Mouse (Mus musculus) heart, embryonic 13.5 days (tissue): ENCODE data around the gene Ggt5. TPM values are rescaled to one million over a fixed set of nuclear protein-coding genes. Genes with fewer than 3 reads are reported as not detected.

Experiments used
- ATAC-seq: fragments of 200-750 bp; cut with Nextera tagmentation; 2 replicates; pipeline ENCODE4 v1.8.0; 2017; ENCODE audit warnings: moderate TSS enrichment; ENCODE audit not compliant: insufficient number of reproducible peaks, low FRiP score, low TSS enrichment; ENCODE audit errors: extremely low read depth
- H3K27ac ChIP-seq: fragments of 300-500 bp; sonication (generic); replicated peaks from 2 replicates; pipeline ENCODE4 v1.5.1; 2015; ENCODE audit warnings: moderate library complexity, mild to moderate bottlenecking, inconsistent platforms
- H3K27me3 ChIP-seq: fragments of 300-500 bp; sonication (generic); replicated peaks from 2 replicates; pipeline ENCODE4 v1.6.1; 2015; ENCODE audit warnings: mild to moderate bottlenecking, inconsistent platforms
- H3K36me3 ChIP-seq: fragments of 300-500 bp; sonication (generic); 2 replicates; pipeline ENCODE4 v1.6.1; 2015; ENCODE audit warnings: mild to moderate bottlenecking, inconsistent platforms
- H3K4me1 ChIP-seq: fragments of 300-500 bp; sonication (generic); 2 replicates; pipeline ENCODE4 v1.6.1; 2015; ENCODE audit warnings: inconsistent platforms
- H3K4me2 ChIP-seq: fragments of 300-500 bp; sonication (generic); 2 replicates; pipeline ENCODE4 v1.6.1; 2015; ENCODE audit warnings: inconsistent platforms, mild to moderate bottlenecking, moderate library complexity
- H3K4me3 ChIP-seq: fragments of 300-500 bp; sonication (generic); 2 replicates; pipeline ENCODE4 v1.5.1; 2015; ENCODE audit warnings: moderate library complexity, mild to moderate bottlenecking, inconsistent platforms
- H3K9ac ChIP-seq: fragments of 300-500 bp; sonication (generic); 2 replicates; pipeline ENCODE4 v1.6.1; 2015; ENCODE audit warnings: inconsistent platforms, mild to moderate bottlenecking, moderate library complexity
- H3K9me3 ChIP-seq: fragments of 300-500 bp; sonication (generic); 2 replicates; pipeline ENCODE4 v1.6.1; 2016; ENCODE audit warnings: inconsistent platforms
- WGBS: fragments of 180-500 bp; shearing (Covaris S2); methylation state at CpG from one replicate; pipeline ENCODE4 v1.1.7; 2015; ENCODE audit warnings: mixed read lengths; 5-methylcytosine and 5-hydroxymethylcytosine counted together
- polyA plus RNA-seq: library from polyadenylated mRNA; unstranded; fragments of >200 nt; fragmentation: Nextera tagmentation; extraction: Ambion mirVana; gene quantifications from 2 replicates; pipeline ENCODE4 v1.2.1, GENCODE M21; 2015

Ggt5 gene
- polyA plus RNA-seq, 1 experiment from 2014 or later, result 7.1 TPM

- Histone ChIP-seq H3K4me1 (peaks cover 3% of the 10 kb centered on the region; the same call in 1 of the 2 replicates), H3K36me3 (no peaks in the 10 kb centered on the region), H3K9ac (no peak overlapping the region), H3K9me3 (0 out of 2 replicates have a peak, but pooled peaks cover 4% of the 10 kb centered on the region), H3K4me3 (no peak overlapping the region), H3K4me2 (no peak overlapping the region), H3K27ac (no peak overlapping the region), H3K27me3 (no peaks in the 10 kb centered on the region)
- 47% methylated on average over 6 of the region's 6 CpGs for WGBS
- no peak for ATAC-seq
These were observed 36.8 kb downstream of the Ggt5 start for GRCm38 (mm10) chr10:75625920-75626319.

GRCm38 (mm10) chr10:75626991-75627390, 37.9 kb downstream of the Ggt5 start:
- H3K4me1 ChIP-seq, result peaks cover 3% of the 10 kb centered on the region; the same call in 1 of the 2 replicates
- no peak overlapping the region for H3K27ac ChIP-seq
- no peaks in the 10 kb centered on the region for H3K27me3 ChIP-seq
- 60% methylated on average over 3 of the region's 3 CpGs for WGBS
- ATAC-seq, result no peak
- H3K4me2 ChIP-seq, result no peak overlapping the region
- no peaks in the 10 kb centered on the region for H3K36me3 ChIP-seq
- no peak overlapping the region for H3K4me3 ChIP-seq
- no peak overlapping the region for H3K9ac ChIP-seq
- H3K9me3 ChIP-seq, result 0 out of 2 replicates have a peak, but pooled peaks cover 2% of the 10 kb centered on the region

- H3K4me2 ChIP-seq, result no peak overlapping the region
- no peaks in the 10 kb centered on the region for H3K9me3 ChIP-seq
- WGBS, result 78% methylated on average over 3 of the region's 3 CpGs
- H3K27me3 ChIP-seq, result no peaks in the 10 kb centered on the region
- H3K27ac ChIP-seq, result no peak overlapping the region
- no peak overlapping the region for H3K9ac ChIP-seq
- peaks cover 7% of the 10 kb centered on the region; the same call in 1 of the 2 replicates for H3K4me1 ChIP-seq
- H3K4me3 ChIP-seq, result no peak overlapping the region
- H3K36me3 ChIP-seq, result no peaks in the 10 kb centered on the region
- ATAC-seq, result no peak
These were observed 38.4 kb downstream of the Ggt5 start for GRCm38 (mm10) chr10:75627490-75627889.

DNA sequence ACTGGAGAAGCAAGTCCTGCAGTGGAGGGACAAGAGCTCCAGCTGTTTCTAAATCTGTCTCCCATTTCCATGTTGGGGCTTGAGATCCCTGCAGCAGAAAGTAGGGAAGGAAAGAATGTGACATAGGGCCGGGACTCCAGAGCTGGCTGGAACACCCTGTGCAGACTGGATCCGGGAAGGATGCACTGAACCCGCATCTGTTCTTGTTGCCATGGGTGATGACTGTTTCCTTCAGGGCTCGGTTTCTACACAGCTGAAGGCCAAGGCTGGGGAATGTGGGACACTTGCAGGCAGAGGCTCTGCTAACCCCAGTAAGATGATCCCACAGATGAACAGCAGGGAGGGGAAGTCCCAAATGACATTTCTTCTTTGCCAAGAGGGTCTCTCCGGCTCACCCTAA, 43.5 kb downstream of the Ggt5 start:
- 38% methylated on average over 5 of the region's 5 CpGs for WGBS
- ATAC-seq, result no peak

GRCm38 (mm10) chr10:75633048-75633447, 43.9 kb downstream of the Ggt5 start:
- Histone ChIP-seq H3K4me1 (0 out of 2 replicates have a peak, but pooled peaks cover 12% of the 10 kb centered on the region), H3K27me3 (no peaks in the 10 kb centered on the region), H3K4me2 (no peak overlapping the region), H3K9me3 (no peaks in the 10 kb centered on the region), H3K9ac (no peak overlapping the region), H3K36me3 (no peaks in the 10 kb centered on the region), H3K27ac (no peak overlapping the region), H3K4me3 (no peak overlapping the region)
- ATAC-seq, result no peak
- 77% methylated on average over 5 of the region's 5 CpGs for WGBS

More for the DNA sequence above, 43.5 kb downstream of the Ggt5 start:
- Histone ChIP-seq H3K4me2 (no peak overlapping the region), H3K4me1 (0 out of 2 replicates have a peak, but pooled peaks cover 12% of the 10 kb centered on the region), H3K27me3 (no peaks in the 10 kb centered on the region), H3K9ac (no peak overlapping the region), H3K9me3 (no peaks in the 10 kb centered on the region), H3K27ac (no peak overlapping the region), H3K4me3 (no peak overlapping the region), H3K36me3 (no peaks in the 10 kb centered on the region)

- H3K4me3 ChIP-seq, result no peak overlapping the region
- 81% methylated on average over 11 of the region's 14 CpGs for WGBS
- H3K4me1 ChIP-seq, result 0 out of 2 replicates have a peak, but pooled peaks cover 12% of the 10 kb centered on the region
- no peaks in the 10 kb centered on the region for H3K36me3 ChIP-seq
- no peak overlapping the region for H3K27ac ChIP-seq
- no peaks in the 10 kb centered on the region for H3K9me3 ChIP-seq
- no peak for ATAC-seq
- H3K9ac ChIP-seq, result no peak overlapping the region
- H3K4me2 ChIP-seq, result no peak overlapping the region
- no peaks in the 10 kb centered on the region for H3K27me3 ChIP-seq
These were observed 44.5 kb downstream of the Ggt5 start for GRCm38 (mm10) chr10:75633576-75634139.

GRCm38 (mm10) chr10:75634610-75635009, 45.5 kb downstream of the Ggt5 start:
- 84% methylated on average over 8 of the region's 8 CpGs for WGBS
- no peak for ATAC-seq
- no peaks in the 10 kb centered on the region for H3K9me3 ChIP-seq

GRCm38 (mm10) chr10:75635019-75635692, 46.0 kb downstream of the Ggt5 start:
- Histone ChIP-seq H3K4me2 (no peak overlapping the region), H3K36me3 (no peaks in the 10 kb centered on the region), H3K4me3 (no peak overlapping the region), H3K27me3 (no peaks in the 10 kb centered on the region), H3K9ac (no peak overlapping the region), H3K4me1 (0 out of 2 replicates have a peak, but pooled peaks cover 12% of the 10 kb centered on the region), H3K27ac (no peak overlapping the region), H3K9me3 (no peaks in the 10 kb centered on the region)
- WGBS, result 58% methylated on average over 14 of the region's 14 CpGs
- no peak for ATAC-seq

More at GRCm38 (mm10) chr10:75634610-75635009, 45.5 kb downstream of the Ggt5 start:
- no peak overlapping the region for H3K4me2 ChIP-seq
- H3K4me1 ChIP-seq, result 0 out of 2 replicates have a peak, but pooled peaks cover 12% of the 10 kb centered on the region
- no peaks in the 10 kb centered on the region for H3K36me3 ChIP-seq
- H3K27me3 ChIP-seq, result no peaks in the 10 kb centered on the region
- no peak overlapping the region for H3K9ac ChIP-seq
- H3K4me3 ChIP-seq, result no peak overlapping the region
- no peak overlapping the region for H3K27ac ChIP-seq

- 2% methylated on average over 9 of the region's 9 CpGs for WGBS
- ATAC-seq, result no peak
These were observed 46.5 kb downstream of the Ggt5 start for GRCm38 (mm10) chr10:75635693-75636055.

DNA sequence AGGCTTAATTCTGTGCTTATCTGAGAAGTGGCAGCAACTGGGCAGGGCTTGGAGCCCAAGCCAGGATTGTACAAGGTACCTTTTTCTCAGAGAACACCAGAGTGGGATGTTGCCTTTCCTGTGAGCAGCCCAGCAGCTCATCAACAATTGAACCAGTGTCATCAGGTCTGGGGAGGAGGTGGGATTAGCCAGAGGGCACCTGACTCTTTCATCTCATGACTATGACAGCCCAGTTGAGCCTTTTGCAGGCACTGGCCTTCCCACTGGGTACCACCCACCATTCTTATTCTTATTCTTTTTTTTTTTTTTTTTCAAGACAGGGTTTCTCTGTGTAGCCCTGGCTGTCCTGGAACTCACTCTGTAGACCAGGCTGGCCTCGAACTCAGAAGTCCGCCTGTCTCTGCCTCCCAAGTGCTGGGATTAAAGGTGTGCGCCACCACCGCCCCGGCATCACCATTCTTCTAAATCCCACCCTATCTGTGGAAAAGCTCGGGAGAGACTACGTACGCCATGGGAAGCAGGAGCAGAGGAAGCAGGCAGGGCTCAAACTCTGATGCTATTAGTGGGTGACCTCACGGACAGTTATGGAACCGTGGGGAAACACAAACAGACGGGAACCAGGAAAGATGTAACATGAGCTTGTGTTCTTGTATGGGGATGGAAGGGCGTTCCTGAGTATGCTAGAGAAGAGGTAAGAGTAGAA, 47.1 kb downstream of the Ggt5 start:
- Histone ChIP-seq H3K9me3 (no peaks in the 10 kb centered on the region), H3K4me1 (0 out of 2 replicates have a peak, but pooled peaks cover 12% of the 10 kb centered on the region), H3K27ac (no peak overlapping the region), H3K36me3 (no peaks in the 10 kb centered on the region), H3K27me3 (no peaks in the 10 kb centered on the region), H3K4me2 (no peak overlapping the region), H3K9ac (no peak overlapping the region), H3K4me3 (no peak overlapping the region)
- no peak for ATAC-seq
- WGBS, result 87% methylated on average over 12 of the region's 12 CpGs

More at GRCm38 (mm10) chr10:75635693-75636055, 46.5 kb downstream of the Ggt5 start:
- no peak overlapping the region for H3K4me3 ChIP-seq
- no peaks in the 10 kb centered on the region for H3K36me3 ChIP-seq
- H3K9me3 ChIP-seq, result no peaks in the 10 kb centered on the region
- H3K4me2 ChIP-seq, result no peak overlapping the region
- 0 out of 2 replicates have a peak, but pooled peaks cover 12% of the 10 kb centered on the region for H3K4me1 ChIP-seq
- no peak overlapping the region for H3K9ac ChIP-seq
- H3K27ac ChIP-seq, result no peak overlapping the region
- no peaks in the 10 kb centered on the region for H3K27me3 ChIP-seq

DNA sequence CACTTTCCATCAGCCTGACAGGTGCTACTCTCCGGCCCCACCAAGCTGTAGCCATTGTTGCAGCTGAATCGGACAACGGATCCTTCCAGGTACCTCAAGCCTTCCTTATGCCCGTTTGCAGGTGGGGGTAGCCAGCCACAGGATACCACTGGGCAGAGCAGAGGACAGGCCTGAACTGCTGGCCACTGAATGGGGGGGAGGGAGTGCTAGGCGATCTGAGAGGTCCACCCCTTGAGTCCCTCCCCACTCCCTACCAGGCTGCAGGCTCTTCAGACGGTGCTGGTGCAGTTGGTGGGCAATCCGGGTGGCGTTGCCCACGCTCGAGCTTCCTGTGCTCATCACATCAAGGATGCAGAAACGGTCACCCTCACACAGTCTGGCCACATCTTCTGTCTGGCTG, 48.6 kb downstream of the Ggt5 start:
- Histone ChIP-seq H3K9ac (no peak overlapping the region), H3K4me1 (peaks cover 8% of the 10 kb centered on the region), H3K4me3 (no peak overlapping the region), H3K9me3 (no peaks in the 10 kb centered on the region), H3K27me3 (no peaks in the 10 kb centered on the region), H3K36me3 (no peaks in the 10 kb centered on the region), H3K4me2 (no peak overlapping the region), H3K27ac (no peak overlapping the region)
- WGBS, result 81% methylated on average over 11 of the region's 11 CpGs
- no peak for ATAC-seq
